Mouse (Mus musculus) lung, adult 2 months (tissue): Measurements from ENCODE around the gene Gm49321.

Experiments
- CTCF ChIP-seq: fragments of 200-500 bp; IDR thresholded peaks from 2 replicates; pipeline ENCODE4 v1.5.1; 2011; ENCODE audit warnings: mild to moderate bottlenecking, low read length, control low read depth; ENCODE audit not compliant: insufficient read depth
- POLR2A ChIP-seq: fragments of 200-500 bp; IDR thresholded peaks from 2 replicates; pipeline ENCODE4 v1.6.1; 2011; ENCODE audit warnings: low read depth, mild to moderate bottlenecking, control low read depth, low read length, borderline replicate concordance; ENCODE audit errors: extremely low read depth

GRCm38 (mm10) chr12:73998128-73998456 is 60.6 kb downstream of the Gm49321 start:
- no peak for TF ChIP-seq CTCF
- TF ChIP-seq POLR2A, result no peak
